Comparison of ENCODE assay signal across 15 mouse cellular contexts in genomic region chr11:5265764-5266163, GRCm38 (mm10).
"Had no signal": no experiment of that assay in that cellular context is flagged by ENCODE, and none has a peak within 500 bp of the region (broad histone marks: within the 10 kb centered on the region; RNA-seq: fewer than 3 reads in every experiment).

No protein-coding gene starts in this region.

- H3K27ac ChIP-seq: left cerebral cortex, adult 2 months; limb, embryonic 10.5 days; liver, embryonic 15.5 days; midbrain, embryonic 10.5 days; neural tube, embryonic 15.5 days had no signal

- H3K4me2 ChIP-seq: liver, embryonic 11.5 days; liver, embryonic 15.5 days; lung, embryonic 14.5 days; neural tube, embryonic 15.5 days had no signal

- H3K36me3 ChIP-seq: limb, embryonic 10.5 days; liver, embryonic 15.5 days; midbrain, embryonic 10.5 days; neural tube, embryonic 15.5 days had no signal

- DNase-seq: kidney, postnatal 14 days; lung, embryonic 14.5 days; lung, postnatal 10 days; lung, postnatal 4 days; midbrain, embryonic 14.5 days; spleen, adult 18-20 months; thymus, adult 2 months; thymus, postnatal 25 days had no signal

- H3K9ac ChIP-seq: liver, embryonic 15.5 days; lung, embryonic 14.5 days; neural tube, embryonic 15.5 days had no signal

- H3K4me3 ChIP-seq: left cerebral cortex, adult 2 months; limb, embryonic 10.5 days; liver, embryonic 15.5 days; midbrain, embryonic 10.5 days; myocyte; neural tube, embryonic 15.5 days had no signal

- H3K9me3 ChIP-seq: limb, embryonic 10.5 days; liver, embryonic 15.5 days; midbrain, embryonic 10.5 days; neural tube, embryonic 15.5 days had no signal
